Mouse (Mus musculus): ENCODE data around the gene Pakap.

Gene Pakap

DNA sequence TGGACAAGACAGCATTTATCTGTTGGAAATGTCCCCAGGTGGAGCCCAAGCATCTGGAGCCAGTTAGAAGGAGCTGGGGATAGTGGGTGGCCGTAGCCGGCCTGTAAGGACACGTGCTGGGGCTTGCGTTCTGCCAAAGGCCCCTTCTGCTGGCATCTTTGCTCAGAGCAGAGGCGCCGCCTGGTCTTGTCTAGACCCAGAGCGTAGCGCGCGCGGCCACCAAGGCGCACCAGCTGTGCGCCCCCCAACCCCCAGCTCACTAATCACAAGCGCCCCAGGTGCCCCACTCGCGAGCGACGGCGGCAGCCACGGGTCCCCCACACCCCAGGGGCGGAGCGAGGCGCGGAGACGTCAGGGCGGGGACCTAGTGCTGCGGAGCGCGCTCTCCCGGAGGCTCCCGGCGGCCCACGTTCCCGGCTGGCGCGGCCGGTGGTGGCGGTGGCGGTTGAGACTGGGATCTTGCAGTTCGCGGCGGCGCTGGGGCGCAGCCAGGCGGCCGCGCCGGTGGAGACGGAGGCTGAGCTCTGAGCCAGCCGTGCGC, at the start of gene Pakap:
Pakap (plus strand) TSS at position 514 of the 541 bp plus-strand sequence.
- peak; percentile 77 to 82 for DNase-seq (ENCODE audit: low spot score in 2 of 2)

GRCm38 (mm10) chr4:57523456-57523855, 44.5 kb upstream of the Pakap start:
- no peak for DNase-seq (ENCODE audit: low spot score in 2 of 2)

- DNase-seq (ENCODE audit: low spot score in 2 of 2) = no peak
Observed at GRCm38 (mm10) chr4:57524461-57524860, 43.5 kb upstream of the Pakap start.

DNA sequence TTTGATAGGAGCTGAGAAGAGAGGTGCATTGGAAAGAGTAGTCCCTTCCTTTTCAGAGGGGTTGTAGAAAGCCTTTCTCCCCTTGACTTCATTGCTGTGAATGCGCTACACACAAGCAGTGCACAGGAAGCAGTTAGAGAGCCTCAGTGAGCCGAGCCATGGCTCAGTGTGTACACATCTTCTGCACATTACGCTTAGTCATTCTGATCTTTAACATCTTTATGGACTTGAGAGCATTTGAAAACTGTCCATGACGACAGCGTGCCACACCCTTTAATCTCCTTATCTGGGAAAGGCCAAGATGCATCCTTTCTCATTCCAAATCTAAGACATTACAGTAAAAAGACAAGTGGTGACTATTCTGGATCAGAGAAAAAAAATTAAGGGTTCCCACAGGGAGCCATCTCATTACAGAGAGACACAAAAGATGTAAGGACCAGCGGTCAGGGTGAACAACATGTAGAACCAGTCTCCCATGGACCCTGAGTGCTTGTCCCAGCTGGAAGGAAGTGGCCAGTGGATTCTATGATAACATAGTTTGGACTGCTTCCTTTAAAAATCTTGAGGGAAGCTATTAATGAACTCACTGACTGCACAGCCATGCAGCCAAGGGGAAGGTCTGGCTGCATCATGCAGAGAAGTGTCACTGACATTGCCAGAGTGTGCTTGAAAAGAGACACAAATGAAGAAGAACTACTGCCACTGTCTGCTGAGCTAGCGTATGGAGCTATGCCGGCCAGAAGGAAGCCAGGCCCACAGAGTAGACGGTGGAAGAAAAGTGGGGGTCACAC, 42.6 kb upstream of the Pakap start:
- no peak for DNase-seq (ENCODE audit: low spot score in 2 of 2)

GRCm38 (mm10) chr4:57528296-57528695, 39.7 kb upstream of the Pakap start:
- DNase-seq (ENCODE audit: low spot score in 2 of 2) = no peak

DNA sequence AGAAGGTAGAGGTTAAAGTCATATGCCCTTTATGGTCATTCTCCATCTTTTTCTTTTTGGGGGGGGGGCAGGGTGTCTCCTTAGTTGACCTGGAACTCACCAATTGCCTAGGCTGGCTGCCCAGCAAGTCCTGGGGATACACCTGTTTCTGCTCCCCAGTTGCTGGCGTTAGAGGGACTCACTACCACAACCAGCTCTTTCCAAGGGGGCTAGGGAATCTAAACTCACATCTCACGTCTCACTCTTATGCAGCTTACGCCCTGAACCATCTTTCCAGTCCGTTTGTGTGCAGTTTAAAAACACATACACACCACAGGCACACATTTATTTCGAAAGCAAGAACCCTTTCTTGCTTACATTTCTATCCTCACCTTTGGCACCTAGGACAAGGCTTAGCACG, 34.3 kb upstream of the Pakap start:
- no peak for DNase-seq (ENCODE audit: low spot score in 2 of 2)

GRCm38 (mm10) chr4:57534232-57534631, 33.7 kb upstream of the Pakap start:
- no peak for DNase-seq (ENCODE audit: low spot score in 2 of 2)

DNA sequence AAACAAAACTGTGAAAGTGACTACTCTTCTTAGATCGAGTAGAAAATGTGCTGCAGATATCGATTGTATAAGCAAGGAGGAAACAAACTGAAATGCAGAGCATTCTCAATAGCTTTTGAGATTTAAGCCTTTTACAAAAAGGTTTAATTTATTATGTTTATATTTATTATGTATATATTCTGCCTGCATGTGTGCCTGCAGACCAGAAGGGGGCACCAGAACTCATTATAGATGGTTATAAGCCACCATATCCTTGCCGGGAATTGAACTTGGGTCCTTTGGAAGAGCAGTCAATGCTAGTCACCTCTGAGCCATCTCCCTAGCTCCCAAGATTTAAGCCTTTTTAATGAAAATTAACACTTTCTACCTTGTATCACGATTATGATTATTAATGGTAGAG, 32.9 kb upstream of the Pakap start:
- no peak for DNase-seq (ENCODE audit: low spot score in 2 of 2)

- DNase-seq (ENCODE audit: low spot score in 2 of 2) = no peak
Observed at GRCm38 (mm10) chr4:57538029-57538688, 29.8 kb upstream of the Pakap start.

GRCm38 (mm10) chr4:57543692-57544256, 24.2 kb upstream of the Pakap start:
- peak in 1 of 2 experiments; percentile 46 for DNase-seq (ENCODE audit: low spot score in 2 of 2)

DNA sequence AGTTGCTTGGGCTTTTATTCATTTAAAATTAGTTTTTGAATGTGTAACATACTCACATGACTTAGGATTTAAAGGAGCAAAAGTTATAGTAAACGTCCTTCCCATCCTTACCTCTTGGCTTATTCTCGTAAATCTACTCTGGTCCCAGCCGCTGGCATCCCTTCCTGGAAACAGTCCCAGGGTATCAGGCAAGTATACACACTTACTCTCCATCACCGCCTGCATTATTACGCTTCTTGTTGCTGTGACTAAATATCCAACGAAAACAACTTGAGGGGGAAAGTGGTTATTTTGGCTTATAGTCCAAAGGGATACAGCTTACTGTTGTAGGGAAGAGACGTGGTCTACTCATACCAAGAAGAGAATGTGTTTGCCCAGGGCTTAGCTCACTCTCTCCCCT, 20.2 kb upstream of the Pakap start:
- DNase-seq (ENCODE audit: low spot score in 2 of 2) = no peak

GRCm38 (mm10) chr4:57550216-57550615, 17.8 kb upstream of the Pakap start:
- no peak for DNase-seq (ENCODE audit: low spot score in 2 of 2)

DNA sequence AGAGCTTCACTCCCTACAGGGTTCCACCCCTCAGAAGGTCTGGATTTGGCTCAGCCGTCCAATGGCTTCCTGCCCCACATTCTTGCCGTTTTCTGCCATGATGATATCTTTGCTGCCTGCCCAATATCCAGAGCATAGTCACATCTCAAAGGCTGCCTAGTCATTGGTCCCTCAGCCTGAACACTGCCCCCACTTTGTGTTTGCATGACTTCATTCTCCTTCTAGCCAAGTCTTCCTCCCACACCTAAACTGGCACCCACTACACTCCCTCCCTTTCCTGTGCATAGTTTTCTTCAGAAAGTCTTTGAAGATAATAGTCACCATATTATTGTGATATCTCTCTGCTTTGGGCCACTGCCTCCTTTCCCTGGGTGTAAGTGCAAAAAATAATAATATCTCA, 10.9 kb upstream of the Pakap start:
- DNase-seq (ENCODE audit: low spot score in 2 of 2) = no peak

DNA sequence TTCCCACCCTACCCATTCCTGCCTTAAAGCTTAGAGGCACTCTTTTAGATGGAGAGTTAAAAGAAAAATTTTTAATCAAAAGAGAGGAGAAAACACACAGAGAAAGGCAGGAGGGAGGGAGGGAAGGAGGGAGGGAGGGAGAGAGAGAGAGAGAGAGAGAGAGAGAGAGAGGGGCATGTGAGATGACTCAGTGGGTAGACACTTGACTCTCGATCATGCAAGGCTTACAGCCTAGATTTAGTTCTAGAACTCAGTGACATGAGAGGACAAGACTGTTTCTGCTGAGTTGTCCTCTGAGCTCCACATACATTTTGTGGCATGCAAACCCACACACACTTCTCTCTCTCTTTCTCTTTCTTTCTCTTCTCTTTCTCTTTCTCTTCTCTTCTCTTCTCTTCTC, 8.5 kb upstream of the Pakap start:
- DNase-seq (ENCODE audit: low spot score in 2 of 2) = no peak

GRCm38 (mm10) chr4:57560010-57560409, 8.0 kb upstream of the Pakap start:
- DNase-seq (ENCODE audit: low spot score in 2 of 2) = no peak

DNA sequence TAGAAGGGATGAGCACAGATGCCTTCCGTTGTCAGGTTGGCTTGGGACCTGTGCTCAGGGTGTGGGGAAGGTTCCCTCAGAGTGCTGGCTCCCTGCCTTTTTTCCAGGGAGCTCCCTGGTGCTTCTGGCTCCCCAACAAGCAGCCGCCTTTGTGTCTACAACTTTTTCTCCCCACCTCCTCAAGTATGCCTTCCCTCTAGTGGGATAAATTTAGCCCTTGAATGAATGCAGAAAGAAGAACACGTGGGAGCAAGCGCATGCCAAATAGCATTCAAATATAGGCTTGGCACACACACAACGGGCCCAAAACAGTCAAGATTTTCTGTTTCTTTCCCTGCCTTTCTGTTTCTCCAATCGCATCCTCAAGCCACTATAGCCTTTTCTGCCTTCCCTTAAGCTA, 6.9 kb upstream of the Pakap start:
- DNase-seq (ENCODE audit: low spot score in 2 of 2) = peak; percentile 82 to 90

GRCm38 (mm10) chr4:57565283-57565682, 2.7 kb upstream of the Pakap start:
- no peak for DNase-seq (ENCODE audit: low spot score in 2 of 2)

DNA sequence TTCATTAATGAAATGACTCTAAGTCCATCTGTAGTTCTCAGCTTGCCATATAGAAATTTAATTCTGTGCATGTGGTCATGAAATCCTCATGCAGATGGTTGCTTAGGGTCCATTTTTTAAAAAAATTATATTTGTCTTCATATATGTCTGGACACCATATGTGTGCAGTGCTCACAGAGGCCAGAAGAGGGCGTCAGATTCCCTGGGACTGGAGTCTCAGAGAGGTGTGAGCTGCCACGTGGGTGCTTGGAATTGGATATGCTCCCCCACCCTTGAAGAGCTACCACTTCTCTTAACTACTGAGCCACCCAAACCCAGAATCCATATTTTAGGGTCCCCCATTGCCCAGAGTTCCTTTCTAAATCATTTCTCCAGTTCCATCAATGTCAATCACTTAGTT, 2.2 kb upstream of the Pakap start:
- DNase-seq (ENCODE audit: low spot score in 2 of 2) = no peak

DNA sequence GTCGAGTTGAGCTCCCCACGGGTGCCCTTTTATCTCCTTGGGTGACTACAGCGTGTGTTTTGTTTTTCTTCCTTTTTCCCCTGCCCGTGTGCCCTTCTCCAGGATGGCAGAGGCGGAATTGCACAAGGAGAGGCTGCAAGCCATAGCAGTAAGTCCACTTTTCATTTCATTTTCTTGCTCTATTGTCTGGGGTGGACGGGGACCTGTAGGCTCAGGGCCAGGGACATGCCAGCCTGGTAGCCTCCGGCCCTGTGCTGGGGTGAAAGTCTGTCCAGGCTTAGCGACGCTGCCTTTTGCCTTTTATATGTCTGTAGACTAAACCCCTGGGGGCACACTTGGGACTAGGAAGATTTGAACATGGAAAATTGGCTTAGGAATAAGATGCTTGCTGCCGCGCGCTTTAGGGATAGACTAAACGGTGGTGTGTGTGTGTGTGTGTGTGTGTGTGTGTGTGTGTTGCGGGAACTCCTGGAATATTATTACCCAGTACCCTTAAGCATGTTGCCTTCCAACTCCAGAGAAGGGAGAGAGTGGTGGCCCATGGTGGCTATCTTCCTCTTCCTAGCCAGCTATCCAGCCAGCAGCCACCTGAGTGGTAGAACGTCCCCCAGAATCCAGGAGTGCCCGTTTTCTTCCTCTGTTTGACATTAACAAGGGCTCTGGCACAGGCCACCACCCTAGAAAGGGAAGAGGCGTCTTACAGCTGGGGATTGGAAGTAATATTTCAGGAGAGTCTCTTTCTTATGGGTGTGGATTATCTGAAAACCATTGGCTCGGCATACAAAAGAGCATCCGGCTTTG, 489 bp downstream of the Pakap start:
- DNase-seq (ENCODE audit: low spot score in 2 of 2) = no peak

- no peak for DNase-seq (ENCODE audit: low spot score in 2 of 2)
Observed at GRCm38 (mm10) chr4:57569069-57569355, 1.0 kb downstream of the Pakap start.

DNA sequence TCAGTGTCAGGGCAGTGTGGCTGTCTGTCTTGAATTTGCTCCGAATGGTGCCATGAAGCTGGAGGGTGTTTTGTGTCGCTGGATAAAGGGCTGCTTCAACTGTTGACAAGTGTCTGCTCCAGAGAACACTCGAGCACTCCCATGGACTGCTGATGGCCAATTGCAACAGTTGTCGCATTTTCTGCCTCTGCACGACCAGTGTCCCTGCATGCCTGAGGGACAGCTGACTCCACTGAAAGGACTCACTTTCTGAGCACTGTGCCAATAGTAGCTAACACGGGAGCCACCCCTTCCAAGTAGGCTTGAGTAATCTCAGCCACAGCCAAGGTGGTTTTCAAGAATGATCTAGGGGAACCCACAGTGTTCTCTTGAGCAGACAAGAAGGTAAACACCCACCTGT, 1.7 kb downstream of the Pakap start:
- no peak for DNase-seq (ENCODE audit: low spot score in 2 of 2)

DNA sequence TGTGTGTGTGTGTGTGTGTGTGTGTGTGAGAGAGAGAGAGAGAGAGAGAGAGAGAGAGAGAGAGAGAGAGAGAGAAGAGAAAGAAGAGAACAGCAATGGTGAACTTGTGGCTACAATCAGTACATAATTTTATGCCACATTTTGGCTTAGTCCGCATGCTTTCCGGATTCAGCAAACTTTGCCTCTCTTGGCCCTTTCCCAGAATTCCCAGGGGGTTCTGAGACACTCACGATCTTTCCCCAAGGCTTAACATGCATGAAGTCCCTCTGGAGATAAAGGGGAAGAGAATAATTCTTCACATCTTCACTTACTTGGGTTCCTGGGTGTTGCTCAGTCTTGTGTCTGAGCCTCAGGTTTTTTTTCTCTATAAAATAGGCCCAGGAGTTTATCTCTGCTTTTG, 2.2 kb downstream of the Pakap start:
- DNase-seq (ENCODE audit: low spot score in 2 of 2) = no peak
